Mouse (Mus musculus) inflammation-experienced regulatory T-cells, adult 6 months (primary cell): ENCODE results near the gene Naa35. TPM values are rescaled to one million over a fixed set of nuclear protein-coding genes. Genes with fewer than 3 reads are reported as not detected.
A peak's percentile ranks its signal among the peaks of the same experiment; 100 is the strongest.
"Not testable (repeated sequence)": the region's sequence is repeated elsewhere in the genome, so short reads cannot be mapped to it uniquely, and the experiment has no call there.

Source experiments
- ATAC-seq: one replicate; pipeline ENCODE4 v1.8.0; 2017
- polyA plus RNA-seq, 3 experiments: library from polyadenylated mRNA; unstranded; fragments of 100-300 nt; shearing (Covaris generic); gene quantifications; one replicate each; pipeline ENCODE4 v1.2.1; 2017

The Naa35 gene
- polyA plus RNA-seq, 3 experiments from 2014 or later = 93.0 to 99.2 (median 98.7) TPM

- ATAC-seq = no peak
These were observed 4.1 kb upstream of the Naa35 start for GRCm38 (mm10) chr13:59580954-59581353.

DNA sequence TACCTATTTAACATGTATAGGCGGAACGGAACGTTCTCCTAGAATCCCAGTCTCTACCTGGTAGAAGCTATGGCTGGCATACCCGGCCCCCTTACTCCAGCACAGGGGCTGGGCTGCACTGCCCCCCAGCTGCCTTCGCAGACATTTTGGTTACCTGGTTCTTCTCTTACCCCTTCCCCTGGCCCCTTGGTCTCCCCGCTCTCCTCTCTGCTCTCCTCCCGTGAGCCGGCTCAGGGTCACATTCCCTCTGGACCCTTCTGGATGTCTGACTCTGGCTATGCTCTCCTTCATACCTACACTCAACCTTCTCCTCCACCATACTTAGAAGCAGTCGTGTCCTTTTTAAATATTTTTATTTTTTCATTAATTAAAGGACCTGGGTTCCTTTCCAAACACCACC, 578 bp upstream of the Naa35 start:
- no peak for ATAC-seq

- ATAC-seq = peak; percentile 10
These were observed 568 bp downstream of the Naa35 start for GRCm38 (mm10) chr13:59585648-59586005.

GRCm38 (mm10) chr13:59587201-59587600, 2.1 kb downstream of the Naa35 start:
- ATAC-seq = no peak

- no peak for ATAC-seq
These were observed 4.6 kb downstream of the Naa35 start for GRCm38 (mm10) chr13:59589672-59590071.

DNA sequence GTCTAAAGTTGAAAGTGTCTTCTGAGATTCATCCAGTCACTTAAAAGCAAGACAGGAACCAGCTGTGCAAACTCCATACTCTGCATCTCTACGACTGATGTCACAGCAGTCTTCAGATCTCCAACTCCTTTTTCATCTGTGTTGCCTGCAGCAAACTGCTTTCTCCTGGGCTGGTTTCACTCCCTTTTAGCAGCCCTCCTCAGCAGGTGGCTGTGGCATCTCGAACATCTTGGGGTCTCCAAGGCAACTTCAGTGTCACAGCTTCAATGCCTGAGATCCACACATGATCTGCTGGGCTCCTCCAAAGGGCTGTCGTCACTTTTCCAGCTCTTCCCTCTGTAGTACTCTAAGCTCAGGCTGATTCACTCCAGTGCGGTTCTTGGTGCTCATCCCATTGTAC, 5.6 kb downstream of the Naa35 start:
- no peak for ATAC-seq

DNA sequence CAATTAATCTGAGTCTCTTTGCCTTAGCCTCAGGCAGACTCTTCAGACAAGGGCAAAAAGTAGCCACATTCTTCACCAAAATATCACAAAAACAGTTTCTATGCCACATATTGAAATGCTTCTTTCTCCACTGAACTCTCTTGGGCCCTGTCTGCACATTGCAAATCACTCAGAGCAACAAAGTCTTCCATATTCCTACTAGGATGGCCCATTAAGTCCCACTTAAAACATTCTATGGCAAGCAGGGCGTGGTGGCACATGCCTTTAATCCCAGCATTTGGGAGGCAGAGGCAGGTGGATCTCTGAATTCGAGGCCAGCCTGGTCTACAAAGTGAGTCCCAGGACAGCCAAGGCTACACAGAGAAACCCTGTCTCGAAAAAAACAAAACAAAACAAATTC, 7.0 kb downstream of the Naa35 start:
- not testable (repeated sequence) for ATAC-seq

DNA sequence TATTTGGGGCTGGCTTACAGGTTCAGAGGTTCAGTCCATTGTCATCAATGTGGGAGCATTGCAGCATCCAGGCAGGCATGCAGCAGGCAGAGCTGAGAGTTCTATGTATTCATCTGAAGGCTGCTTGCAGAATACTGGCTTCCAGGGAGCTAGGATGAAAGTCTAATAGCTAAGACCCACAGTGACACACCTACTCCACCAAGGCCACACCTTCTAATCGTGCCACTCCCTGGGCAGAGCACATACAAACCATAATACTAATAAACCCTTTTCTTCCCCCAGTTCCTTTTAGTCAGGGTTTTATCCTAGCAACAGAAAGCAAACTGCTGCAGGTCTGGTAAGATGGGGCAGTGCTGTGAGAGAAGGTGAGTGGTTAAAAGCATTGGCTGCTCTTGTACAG, 7.6 kb downstream of the Naa35 start:
- no peak for ATAC-seq

GRCm38 (mm10) chr13:59603096-59603495, 18.0 kb downstream of the Naa35 start:
- no peak for ATAC-seq

GRCm38 (mm10) chr13:59604511-59604910, 19.5 kb downstream of the Naa35 start:
- ATAC-seq = no peak

DNA sequence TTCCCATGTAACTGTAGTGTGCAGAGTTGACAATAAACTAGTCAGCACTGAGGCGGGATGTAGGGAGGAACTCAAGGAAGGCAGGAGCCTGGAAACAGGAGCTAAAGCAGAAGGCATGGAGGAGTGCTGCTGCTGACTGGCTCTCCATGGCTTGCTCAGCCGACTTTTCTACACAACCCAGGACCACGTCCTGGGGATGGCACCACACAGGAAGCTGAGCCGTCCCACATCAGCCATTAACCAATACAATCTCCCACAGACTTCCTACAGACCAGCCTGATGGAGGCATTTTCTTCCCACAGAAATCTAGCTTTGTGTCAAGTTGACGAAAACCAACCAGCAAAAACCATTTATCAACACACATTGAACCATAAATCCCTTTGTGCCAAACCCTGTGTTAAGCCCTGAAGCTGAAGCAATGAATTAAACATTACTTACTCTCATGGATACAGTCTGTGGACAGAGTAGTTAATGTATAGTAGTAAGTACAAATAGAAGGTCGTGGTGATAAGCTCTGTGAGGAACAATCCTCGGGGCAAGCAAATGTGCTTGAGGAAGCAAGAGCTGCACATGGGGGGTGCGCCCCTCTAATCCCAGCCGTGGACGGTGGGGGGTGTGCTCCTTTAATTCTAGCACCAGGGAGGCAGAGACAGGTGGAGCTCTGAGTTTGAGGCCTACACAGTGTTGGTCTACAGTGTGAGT, 20.3 kb downstream of the Naa35 start:
- no peak for ATAC-seq

GRCm38 (mm10) chr13:59609885-59610284, 24.8 kb downstream of the Naa35 start:
- ATAC-seq = no peak

GRCm38 (mm10) chr13:59610437-59610836, 25.4 kb downstream of the Naa35 start:
- no peak for ATAC-seq

DNA sequence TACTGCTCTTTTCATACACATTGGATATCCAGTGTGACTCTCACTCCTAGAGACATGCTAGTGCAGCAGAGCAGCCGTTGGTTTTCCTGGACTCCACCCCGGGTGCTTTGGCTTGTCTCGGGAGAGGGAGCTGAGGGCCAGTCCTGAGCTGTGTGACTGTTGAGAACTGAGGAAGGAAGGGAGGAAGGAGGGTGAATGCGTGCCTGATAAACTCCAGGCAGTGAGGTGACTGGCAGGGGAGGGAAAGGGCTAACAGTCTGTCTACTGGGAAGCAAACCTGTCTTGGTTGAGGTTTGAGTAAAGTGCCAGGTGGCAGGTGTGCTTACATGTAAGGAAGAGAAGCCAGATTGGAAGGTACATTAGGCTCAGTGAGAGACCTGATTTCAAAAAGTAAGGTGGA, 28.8 kb downstream of the Naa35 start:
- ATAC-seq = no peak

DNA sequence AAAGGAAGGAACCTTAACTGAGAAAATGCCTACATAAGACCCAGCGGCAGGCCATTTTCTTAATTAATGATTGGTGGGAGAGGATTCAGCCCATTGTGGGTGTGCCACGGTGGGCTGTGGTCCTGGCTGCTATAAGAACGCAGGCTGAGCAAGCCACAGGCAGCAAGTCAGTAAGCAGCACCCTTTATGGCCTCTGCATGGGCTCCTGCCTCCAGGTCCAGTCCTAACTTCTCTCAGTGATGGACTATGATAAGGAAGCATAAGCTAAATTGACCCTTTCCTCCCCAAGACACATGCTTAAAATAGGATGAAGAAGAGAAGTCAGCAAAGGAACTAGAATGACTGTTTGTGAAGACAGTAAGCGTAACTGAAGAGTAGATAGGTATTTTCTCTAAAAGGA, 30.1 kb downstream of the Naa35 start:
- no peak for ATAC-seq

GRCm38 (mm10) chr13:59615554-59615953, 30.5 kb downstream of the Naa35 start:
- no peak for ATAC-seq

DNA sequence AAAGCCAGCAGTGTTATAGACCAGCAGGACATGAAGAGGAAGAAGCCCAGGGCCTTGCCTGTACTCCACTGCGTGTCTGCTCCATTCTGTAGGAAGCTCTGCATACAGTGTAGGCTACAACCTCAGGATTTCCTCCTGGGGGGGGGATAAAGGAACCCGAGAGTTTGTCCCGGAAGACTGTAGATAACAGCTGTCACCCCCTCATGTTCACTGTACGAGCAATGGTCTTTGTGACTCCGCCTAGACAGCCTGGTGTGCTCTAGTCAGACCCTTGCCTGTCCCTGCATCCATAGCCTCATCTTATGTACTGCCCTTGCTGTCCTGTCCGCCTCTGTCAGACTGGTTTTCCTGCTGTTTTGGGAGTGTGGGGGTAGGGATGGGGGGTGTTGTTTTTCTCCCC, 33.4 kb downstream of the Naa35 start:
- ATAC-seq = no peak

DNA sequence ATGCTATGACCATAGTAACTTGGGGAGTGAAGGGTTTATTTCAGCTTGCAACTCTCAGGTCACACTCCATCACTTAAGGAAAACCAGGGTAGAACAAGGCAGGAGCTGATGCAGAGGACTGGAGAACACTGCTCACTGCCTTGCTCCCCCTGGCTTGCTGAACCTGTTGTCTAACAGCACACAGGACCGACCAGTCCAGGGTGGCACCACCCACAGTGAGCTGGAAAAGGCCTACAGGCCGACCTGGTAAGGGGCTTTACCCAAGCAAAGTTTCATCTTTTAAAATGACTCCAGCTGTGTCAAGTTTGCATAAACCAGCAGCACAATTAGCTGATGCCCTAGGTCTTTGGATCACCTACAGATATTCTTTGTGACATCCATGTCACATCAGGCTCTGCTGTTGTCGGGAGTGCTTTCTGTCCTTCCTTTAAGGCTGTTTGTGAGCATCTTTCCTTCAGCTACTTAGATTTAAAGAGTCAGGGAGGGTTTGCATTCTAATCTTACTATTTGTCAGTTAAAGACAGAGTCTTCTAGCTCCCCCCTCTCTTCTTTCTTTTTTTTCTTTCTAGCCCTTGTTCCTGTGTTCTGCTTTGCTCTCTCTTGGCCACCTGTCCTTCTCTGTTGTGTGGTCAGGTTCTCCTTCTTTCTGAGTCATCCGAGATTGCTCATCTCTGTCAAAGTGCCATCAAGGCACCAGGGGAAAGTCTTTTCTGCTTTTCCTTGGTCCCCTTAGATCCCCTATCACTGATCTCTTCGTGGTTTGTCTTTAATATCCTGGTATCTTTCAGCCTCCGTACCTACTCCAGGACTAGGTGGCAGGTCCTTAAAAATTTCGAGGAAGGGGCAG, 36.8 kb downstream of the Naa35 start:
- ATAC-seq = no peak

- no peak for ATAC-seq
These were observed 39.3 kb downstream of the Naa35 start for GRCm38 (mm10) chr13:59624389-59624788.

- ATAC-seq = no peak
These were observed 39.8 kb downstream of the Naa35 start for GRCm38 (mm10) chr13:59624903-59625302.

DNA sequence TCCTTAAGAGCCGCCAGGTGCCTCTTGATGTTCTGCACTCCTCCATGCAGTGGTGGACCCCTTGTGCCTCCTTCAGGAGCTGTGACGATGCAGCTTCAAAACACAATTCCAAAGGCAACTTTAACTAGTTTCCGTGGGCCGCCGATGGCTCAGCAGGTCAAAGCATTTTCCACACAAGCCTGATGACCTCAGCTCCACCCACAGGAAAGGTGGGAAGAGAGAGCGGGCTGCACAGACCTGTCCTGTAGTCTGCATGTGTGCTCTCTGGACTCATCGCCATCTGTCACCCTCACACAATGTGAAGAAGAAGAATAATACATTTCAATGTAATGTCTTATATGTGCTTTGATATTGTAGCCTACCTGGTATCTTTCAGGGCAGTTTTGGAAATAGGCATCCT, 41.7 kb downstream of the Naa35 start:
- no peak for ATAC-seq

- no peak for ATAC-seq
These were observed 49.6 kb downstream of the Naa35 start for GRCm38 (mm10) chr13:59634637-59635036.

DNA sequence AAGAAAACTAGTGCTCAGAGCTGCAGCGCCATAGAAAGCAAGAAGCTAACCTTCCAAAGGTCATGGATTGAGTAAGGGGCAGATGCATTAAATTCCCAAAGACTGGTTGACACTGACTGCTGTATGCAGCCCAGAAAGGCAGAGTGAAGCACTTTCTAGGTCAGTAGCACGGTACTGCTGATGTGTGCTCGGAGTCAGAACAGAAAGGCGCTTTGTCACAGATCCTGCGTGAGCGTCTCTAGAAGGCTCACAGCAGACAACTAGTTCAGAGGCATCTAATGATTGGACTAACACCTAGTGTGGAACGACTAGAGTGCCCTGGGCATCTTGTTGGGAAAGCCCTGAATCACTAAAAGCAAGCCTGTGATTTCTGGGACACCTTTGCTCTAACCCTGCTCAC, 52.7 kb downstream of the Naa35 start:
- no peak for ATAC-seq
